Mouse (Mus musculus) limb, embryonic 14.5 days (tissue): ENCODE data around the gene Vmn2r75. TPM values are rescaled to one million over a fixed set of nuclear protein-coding genes. Genes with fewer than 3 reads are reported as not detected.
"Not testable (repeated sequence)": the region's sequence is repeated elsewhere in the genome, so short reads cannot be mapped to it uniquely, and the experiment has no call there.

Experiments
- ATAC-seq: fragments of 200-750 bp; cut with Nextera tagmentation; 2 replicates; pipeline ENCODE4 v1.8.0; 2017; ENCODE audit warnings: low read depth, moderate number of reproducible peaks, moderate TSS enrichment; ENCODE audit not compliant: low FRiP score
- DNase-seq: peaks from one replicate; pipeline ENCODE4 v3.0.0-alpha.2; 2015; ENCODE audit warnings: low spot score
- H3K27ac ChIP-seq: fragments of 300-500 bp; sonication (generic); replicated peaks from 2 replicates; pipeline ENCODE4 v1.5.1; 2014; ENCODE audit warnings: low read depth, mild to moderate bottlenecking, low read length, moderate library complexity, mixed read lengths
- H3K27me3 ChIP-seq: fragments of 300-500 bp; sonication (generic); 2 replicates; pipeline ENCODE4 v1.6.1; 2014; ENCODE audit warnings: low read length, mixed read lengths; ENCODE audit not compliant: control insufficient read depth, insufficient read depth
- H3K36me3 ChIP-seq: fragments of 300-500 bp; sonication (generic); 2 replicates; pipeline ENCODE4 v1.6.1; 2014; ENCODE audit warnings: mild to moderate bottlenecking, low read length, moderate library complexity, mixed read lengths; ENCODE audit not compliant: control insufficient read depth, insufficient read depth
- H3K4me1 ChIP-seq: fragments of 300-500 bp; sonication (generic); 2 replicates; pipeline ENCODE4 v1.6.1; 2014; ENCODE audit warnings: antibody characterized with exemption, low read length, mixed read lengths; ENCODE audit not compliant: control insufficient read depth, insufficient read depth
- H3K4me2 ChIP-seq: fragments of 300-500 bp; sonication (generic); replicated peaks from 2 replicates; pipeline ENCODE4 v1.6.1; 2014; ENCODE audit warnings: low read depth, mild to moderate bottlenecking, low read length, moderate library complexity; ENCODE audit not compliant: severe bottlenecking
- H3K4me3 ChIP-seq: fragments of 300-500 bp; sonication (generic); replicated peaks from 2 replicates; pipeline ENCODE4 v1.5.1; 2014; ENCODE audit warnings: low read length
- H3K9ac ChIP-seq: fragments of 300-500 bp; sonication (generic); 2 replicates; pipeline ENCODE4 v1.6.1; 2014; ENCODE audit warnings: mild to moderate bottlenecking, low read depth, low read length, moderate library complexity; ENCODE audit not compliant: severe bottlenecking
- H3K9me3 ChIP-seq: fragments of 300-500 bp; sonication (generic); 2 replicates; pipeline ENCODE4 v1.6.1; 2016; ENCODE audit warnings: low read length; ENCODE audit not compliant: control insufficient read depth
- POLR2A ChIP-seq: fragments of 200-500 bp; IDR thresholded peaks from 2 replicates; pipeline ENCODE4 v1.8.0; 2012; ENCODE audit warnings: inconsistent platforms, mild to moderate bottlenecking, moderate library complexity, borderline replicate concordance; ENCODE audit not compliant: insufficient read depth, insufficient read length; ENCODE audit errors: extremely low read depth
- WGBS: fragments of 180-500 bp; shearing (Covaris S2); extraction: QIAGEN DNeasy Blood & Tissue Kit; methylation state at CpG from one replicate; pipeline ENCODE4 v1.1.7; 2014; 5-methylcytosine and 5-hydroxymethylcytosine counted together
- polyA plus RNA-seq, 2 experiments: library from polyadenylated mRNA; depleted of rRNA in 1 of 2; stranded (reverse) in 1 of 2; unstranded in 1 of 2; fragments of >200 nt; fragmentation: Nextera tagmentation in 1 of 2; extraction: Ambion mirVana in 1 of 2; gene quantifications; 2 replicates each; pipeline versions ENCODE4 v1.2.1 to v1.2.3; 2012 to 2014

The Vmn2r75 gene
- polyA plus RNA-seq (2012; rRNA removed) (not detected in 2 replicates), polyA plus RNA-seq (2014; fragmentation: Nextera tagmentation; extraction: Ambion mirVana) (not detected in 2 replicates)

DNA sequence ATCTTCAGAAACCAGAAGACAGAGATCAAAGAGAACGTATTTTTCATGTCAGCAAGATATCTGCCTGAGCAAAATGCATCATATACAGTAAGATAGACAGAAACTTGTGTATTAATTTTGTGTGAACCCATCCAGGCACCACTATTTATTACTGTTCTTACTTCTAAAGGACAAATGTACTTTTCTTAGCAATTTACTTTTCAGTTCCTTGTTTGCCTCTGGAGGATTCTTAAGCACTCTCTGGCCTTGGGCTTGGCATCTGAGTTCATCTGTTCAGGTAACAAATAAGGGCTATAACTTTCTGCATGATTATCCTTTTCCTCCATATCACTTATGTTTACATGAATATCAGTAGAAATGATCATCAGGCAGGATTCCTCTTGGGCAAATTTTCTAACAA is at the start of gene Vmn2r75:
TSS of gene Vmn2r75 (minus strand) at position 101 of the 400 bp plus-strand sequence.
- WGBS: 63% methylated on average over 1 of the region's 1 CpGs
- H3K36me3 ChIP-seq, H3K9me3 ChIP-seq, H3K4me3 ChIP-seq, H3K27me3 ChIP-seq, H3K27ac ChIP-seq, H3K4me2 ChIP-seq, ATAC-seq, H3K4me1 ChIP-seq, DNase-seq, H3K9ac ChIP-seq: not testable (repeated sequence)

DNA sequence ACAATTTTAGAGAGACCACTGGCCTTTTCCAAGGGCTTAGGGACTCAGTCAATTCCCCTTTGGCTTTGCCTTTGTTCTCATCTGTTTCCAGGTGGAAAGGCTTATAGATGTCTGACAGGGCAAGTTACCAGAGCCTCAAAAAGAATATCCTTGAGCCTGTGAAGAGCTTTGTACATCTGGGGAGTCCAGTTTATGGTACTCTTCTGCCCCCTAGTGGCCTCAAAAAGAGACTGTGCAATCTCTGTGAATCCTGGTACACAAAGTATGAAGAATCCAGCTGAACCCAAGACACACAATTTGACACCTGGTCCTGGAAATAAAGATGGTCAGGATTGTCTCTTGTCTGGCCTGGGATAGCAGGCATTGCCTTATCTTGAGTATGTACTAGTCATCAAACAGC is 39.8 kb upstream of the Vmn2r75 start:
- H3K9ac ChIP-seq: no peak overlapping the region
- H3K36me3 ChIP-seq: no peaks in the 10 kb centered on the region
- H3K4me3 ChIP-seq: no peak overlapping the region
- TF ChIP-seq POLR2A: no peak
- H3K4me2 ChIP-seq: no peak overlapping the region
- no peaks in the 10 kb centered on the region for H3K4me1 ChIP-seq
- no peaks in the 10 kb centered on the region for H3K9me3 ChIP-seq
- DNase-seq (peak; percentile 11), ATAC-seq (no peak)
- no peaks in the 10 kb centered on the region for H3K27me3 ChIP-seq
- no peak overlapping the region for H3K27ac ChIP-seq

Other genes with a start within 250 kb of the Vmn2r75 start
- not detected in 2 replicates for gene Vmn2r74, start 210.1 kb downstream of the Vmn2r75 start, polyA plus RNA-seq (2012; rRNA removed)
- not detected in 2 replicates for gene Vmn2r74, start 210.1 kb downstream of the Vmn2r75 start, polyA plus RNA-seq (2014; fragmentation: Nextera tagmentation; extraction: Ambion mirVana)
- not detected in 2 replicates for gene Vmn2r76, start 74.5 kb upstream of the Vmn2r75 start, polyA plus RNA-seq (2012; rRNA removed)
- gene Vmn2r76, start 74.5 kb upstream of the Vmn2r75 start, polyA plus RNA-seq (2014; fragmentation: Nextera tagmentation; extraction: Ambion mirVana): not detected in 2 replicates
- gene Olfr310, start 105.4 kb upstream of the Vmn2r75 start, polyA plus RNA-seq (2012; rRNA removed): not detected in 2 replicates
- gene Olfr310, start 105.4 kb upstream of the Vmn2r75 start, polyA plus RNA-seq (2014; fragmentation: Nextera tagmentation; extraction: Ambion mirVana): not detected in 2 replicates
- gene Olfr309, start 141.9 kb upstream of the Vmn2r75 start, polyA plus RNA-seq (2012; rRNA removed): not detected in 2 replicates
- gene Olfr309, start 141.9 kb upstream of the Vmn2r75 start, polyA plus RNA-seq (2014; fragmentation: Nextera tagmentation; extraction: Ambion mirVana): not detected in 2 replicates
- gene Olfr308, start 153.9 kb upstream of the Vmn2r75 start, polyA plus RNA-seq (2012; rRNA removed): not detected in 2 replicates
- gene Olfr308, start 153.9 kb upstream of the Vmn2r75 start, polyA plus RNA-seq (2014; fragmentation: Nextera tagmentation; extraction: Ambion mirVana): not detected in 2 replicates
- not detected in 2 replicates for gene Olfr307, start 165.8 kb upstream of the Vmn2r75 start, polyA plus RNA-seq (2012; rRNA removed)
- gene Olfr307, start 165.8 kb upstream of the Vmn2r75 start, polyA plus RNA-seq (2014; fragmentation: Nextera tagmentation; extraction: Ambion mirVana): not detected in 2 replicates
- gene Olfr305, start 195.2 kb upstream of the Vmn2r75 start, polyA plus RNA-seq (2012; rRNA removed): not detected in 2 replicates
- not detected in 2 replicates for gene Olfr305, start 195.2 kb upstream of the Vmn2r75 start, polyA plus RNA-seq (2014; fragmentation: Nextera tagmentation; extraction: Ambion mirVana)
- not detected in 2 replicates for gene Olfr304, start 214.9 kb upstream of the Vmn2r75 start, polyA plus RNA-seq (2012; rRNA removed)
- not detected in 2 replicates for gene Olfr304, start 214.9 kb upstream of the Vmn2r75 start, polyA plus RNA-seq (2014; fragmentation: Nextera tagmentation; extraction: Ambion mirVana)
- not detected in 2 replicates for gene Olfr303, start 226.0 kb upstream of the Vmn2r75 start, polyA plus RNA-seq (2012; rRNA removed)
- not detected in 2 replicates for gene Olfr303, start 226.0 kb upstream of the Vmn2r75 start, polyA plus RNA-seq (2014; fragmentation: Nextera tagmentation; extraction: Ambion mirVana)
- not detected in 2 replicates for gene Olfr301, start 232.1 kb upstream of the Vmn2r75 start, polyA plus RNA-seq (2012; rRNA removed)
- gene Olfr301, start 232.1 kb upstream of the Vmn2r75 start, polyA plus RNA-seq (2014; fragmentation: Nextera tagmentation; extraction: Ambion mirVana): not detected in 2 replicates